Mouse (Mus musculus) 416B (cell line): ENCODE measurements at regions not wholly inside any gene's neighbourhood (a gene's known extent, or its start where the extent isn't known, plus 50 kb on each side); places are given as distances from the start of the nearest gene placed in this dataset.
"Not testable (repeated sequence)": the region's sequence is repeated elsewhere in the genome, so short reads cannot be mapped to it uniquely, and the experiment has no call there.

ENCODE experiments used
- DNase-seq: peaks from one replicate; pipeline ENCODE4 v3.0.0; 2011; ENCODE audit warnings: low read depth

GRCm38 (mm10) chr2:166476953-166477352, 236.7 kb downstream of the Prex1 start:
- no peak for DNase-seq

DNA sequence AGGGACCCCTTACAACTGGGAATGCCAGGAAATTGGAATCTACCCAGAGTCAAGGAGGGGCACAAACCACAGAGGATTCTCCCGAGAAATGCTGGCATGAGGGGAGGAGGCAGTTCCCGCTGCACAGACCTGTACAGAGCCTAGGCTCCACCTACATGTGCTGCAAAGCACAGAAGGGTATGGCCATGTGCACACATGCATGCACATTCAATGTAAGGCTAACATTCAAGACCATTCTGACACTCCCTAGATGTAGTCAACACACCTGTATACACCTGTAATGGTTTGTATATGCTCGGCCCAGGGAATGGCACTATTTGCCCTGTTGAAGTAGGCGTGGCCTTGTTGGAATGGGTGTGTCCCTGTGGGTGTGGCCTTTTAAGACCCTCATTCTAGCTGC, 238.0 kb downstream of the Prex1 start:
- DNase-seq, result no peak

- DNase-seq, result no peak
These were observed 239.0 kb downstream of the Prex1 start for GRCm38 (mm10) chr2:166474601-166475000.

GRCm38 (mm10) chr2:166471257-166471753, 242.3 kb downstream of the Prex1 start:
- no peak for DNase-seq

DNA sequence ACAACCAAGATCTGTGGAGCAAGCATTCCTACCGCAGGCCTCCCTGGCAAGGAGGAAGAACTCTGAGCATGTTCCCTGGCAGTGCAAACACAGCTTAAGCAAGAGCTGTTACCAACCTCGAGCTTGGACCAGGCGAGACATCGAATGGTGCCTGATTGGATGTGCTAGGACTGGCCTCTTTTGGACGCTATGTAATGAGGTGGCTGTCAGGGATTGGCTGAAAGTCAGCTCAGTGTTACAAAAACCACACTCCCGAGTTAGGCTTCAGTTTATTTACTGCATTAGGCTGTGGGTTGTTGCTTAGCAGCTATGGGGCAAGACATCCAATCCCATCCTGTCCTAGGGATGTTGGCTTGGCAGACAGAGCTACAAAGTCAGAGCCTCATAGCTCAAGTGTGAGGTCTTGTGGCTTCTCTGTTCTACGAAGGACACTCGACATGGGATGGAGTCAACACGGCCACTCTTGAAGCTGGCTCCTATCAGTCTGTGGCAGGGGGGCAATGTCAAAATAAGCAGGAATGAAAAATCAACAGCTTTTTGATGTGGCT, 244.5 kb downstream of the Prex1 start:
- DNase-seq, result no peak

GRCm38 (mm10) chr2:166467137-166467536, 246.5 kb downstream of the Prex1 start:
- DNase-seq, result no peak

- no peak for DNase-seq
These were observed 248.1 kb downstream of the Prex1 start for GRCm38 (mm10) chr2:166465531-166465930.

GRCm38 (mm10) chr2:166463539-166463938, 250.1 kb downstream of the Prex1 start:
- no peak for DNase-seq

GRCm38 (mm10) chr2:166461956-166462355, 251.7 kb downstream of the Prex1 start:
- no peak for DNase-seq

DNA sequence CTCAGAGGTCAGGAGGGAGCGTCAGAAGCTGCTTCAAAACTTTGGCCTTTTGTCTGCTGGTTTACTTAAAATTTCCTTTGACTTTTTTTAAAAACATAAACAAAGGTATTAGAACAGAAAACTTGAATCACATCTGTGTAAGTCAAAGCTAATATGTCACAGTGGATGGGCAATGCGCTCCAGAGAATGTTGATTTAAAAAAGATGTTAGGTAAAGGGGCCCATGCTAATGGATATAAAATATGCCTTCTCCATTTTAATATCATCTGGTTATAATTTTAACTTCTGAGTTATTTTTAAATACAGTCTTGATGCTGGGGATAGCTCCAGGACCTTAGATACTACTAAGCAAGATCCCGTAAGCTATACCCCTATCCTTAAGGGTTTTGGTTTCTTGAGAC, 252.5 kb downstream of the Prex1 start:
- no peak for DNase-seq

DNA sequence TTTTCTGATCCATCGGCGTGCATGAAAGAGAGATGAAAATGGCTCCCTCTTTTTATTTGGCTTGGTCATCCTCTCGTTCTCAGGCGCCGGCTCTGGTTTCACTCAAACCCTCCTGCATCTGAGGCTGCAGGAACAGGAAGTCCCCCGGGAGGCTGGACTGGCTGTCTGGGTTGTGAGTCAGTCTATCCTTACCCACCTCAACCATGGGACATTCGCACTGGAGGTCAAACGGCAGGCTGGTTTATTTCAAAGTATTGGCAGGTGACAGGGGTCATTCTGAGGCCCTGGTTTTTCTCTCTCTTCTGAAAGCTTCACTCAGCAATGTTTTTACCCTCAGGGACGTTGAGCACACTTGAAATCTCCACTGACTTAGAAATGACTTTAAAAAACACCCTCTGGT, 253.7 kb downstream of the Prex1 start:
- DNase-seq, result peak; percentile 68

DNA sequence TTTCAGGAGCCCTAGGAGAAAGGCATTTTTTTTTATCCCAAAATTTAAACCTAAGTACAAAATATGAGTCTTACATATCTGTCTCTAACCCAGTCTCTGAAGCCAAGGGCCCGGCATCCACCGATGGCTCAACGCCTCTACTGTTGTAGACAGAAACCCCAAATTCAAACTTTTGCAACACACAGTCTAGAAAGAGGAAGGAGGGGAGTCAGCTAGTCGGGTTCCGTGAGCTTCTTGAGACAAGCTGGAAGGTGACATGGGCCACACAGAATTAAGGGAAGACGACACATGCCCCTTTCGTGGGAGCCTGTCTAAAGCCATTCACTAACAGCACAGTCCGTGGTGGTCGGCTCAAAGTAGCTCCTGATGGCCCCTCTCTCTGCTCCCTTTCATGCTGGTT, 254.7 kb downstream of the Prex1 start:
- DNase-seq, result peak; percentile 25

DNA sequence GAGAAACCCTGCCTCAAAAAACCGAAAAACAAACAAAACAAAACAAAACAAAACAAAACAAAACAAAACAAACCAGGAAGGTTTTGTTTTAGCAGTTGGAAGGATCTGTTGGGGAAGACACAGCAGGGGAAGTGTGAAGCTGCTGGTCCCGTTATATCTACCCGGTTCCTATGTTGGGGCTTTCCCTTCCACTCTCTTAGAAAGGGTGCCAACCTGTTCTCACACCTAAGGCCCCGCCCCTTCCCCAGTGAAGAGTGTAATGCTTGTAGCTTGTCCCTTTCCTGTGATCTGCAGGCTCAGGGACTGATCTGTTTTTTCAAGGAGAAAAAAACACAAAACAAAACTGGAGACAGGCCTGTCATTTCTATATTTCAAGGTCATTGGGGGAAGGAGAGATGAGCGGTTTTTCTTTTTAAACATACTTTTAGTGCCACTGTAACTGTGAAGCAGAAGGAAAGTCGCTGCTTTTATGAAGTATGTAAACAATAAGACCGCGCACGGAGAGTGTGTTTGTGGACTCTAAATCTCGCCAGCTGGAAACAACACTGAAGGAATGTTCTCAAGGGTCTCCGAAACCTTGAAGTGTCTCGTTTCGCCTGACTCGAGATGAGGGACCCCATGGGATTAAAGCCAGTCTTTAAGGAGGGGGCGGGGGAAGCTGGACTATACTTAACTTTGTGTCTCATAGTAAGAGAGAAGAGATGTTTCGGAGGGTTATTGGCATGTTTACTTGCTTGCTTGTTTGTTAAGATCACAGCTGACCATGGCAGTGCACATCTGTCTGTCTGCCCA, 256.1 kb downstream of the Prex1 start:
- DNase-seq, result no peak

GRCm38 (mm10) chr2:166454160-166454888, 259.3 kb downstream of the Prex1 start:
- not testable (repeated sequence) for DNase-seq

DNA sequence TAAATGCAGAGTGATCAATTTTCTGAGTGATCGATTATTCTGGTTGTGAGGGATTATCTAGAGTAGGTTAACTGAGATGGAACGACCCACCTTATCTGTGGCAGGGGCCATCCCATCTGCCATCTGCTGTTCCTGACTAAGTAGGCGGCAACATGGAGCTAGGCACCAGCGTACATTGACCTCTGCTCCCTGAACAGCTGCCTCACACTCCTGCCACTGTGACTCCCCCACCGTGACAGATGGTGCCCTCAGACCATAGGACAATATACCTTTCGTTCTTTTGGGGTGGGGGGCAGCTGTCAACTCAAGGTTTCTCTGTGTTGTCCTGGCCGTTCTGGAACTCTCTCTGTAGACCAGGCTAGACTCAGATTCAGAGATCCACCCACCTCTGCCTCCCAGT, 262.7 kb downstream of the Prex1 start:
- DNase-seq, result no peak

DNA sequence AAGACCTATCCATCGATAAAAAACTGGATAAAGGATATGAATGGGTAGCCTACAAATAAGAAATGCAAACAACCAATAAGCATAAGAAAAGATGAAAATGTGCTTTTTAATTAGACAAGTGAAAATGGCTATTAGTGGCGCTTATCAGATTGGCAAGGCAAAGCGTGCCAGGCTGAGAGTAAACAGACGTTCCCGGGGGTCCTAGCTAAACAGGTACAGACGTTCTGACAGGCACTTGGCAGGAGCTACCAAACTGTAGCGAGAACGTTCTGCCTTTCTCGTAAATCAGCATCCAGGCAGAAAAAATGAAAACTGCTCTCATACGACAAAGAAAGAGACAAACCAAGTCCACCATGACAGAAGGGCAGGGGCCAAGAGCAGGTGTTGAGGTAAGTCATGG, 263.3 kb downstream of the Prex1 start:
- no peak for DNase-seq

- peak; percentile 47 for DNase-seq
These were observed 264.9 kb downstream of the Prex1 start for GRCm38 (mm10) chr2:166448724-166449123.

DNA sequence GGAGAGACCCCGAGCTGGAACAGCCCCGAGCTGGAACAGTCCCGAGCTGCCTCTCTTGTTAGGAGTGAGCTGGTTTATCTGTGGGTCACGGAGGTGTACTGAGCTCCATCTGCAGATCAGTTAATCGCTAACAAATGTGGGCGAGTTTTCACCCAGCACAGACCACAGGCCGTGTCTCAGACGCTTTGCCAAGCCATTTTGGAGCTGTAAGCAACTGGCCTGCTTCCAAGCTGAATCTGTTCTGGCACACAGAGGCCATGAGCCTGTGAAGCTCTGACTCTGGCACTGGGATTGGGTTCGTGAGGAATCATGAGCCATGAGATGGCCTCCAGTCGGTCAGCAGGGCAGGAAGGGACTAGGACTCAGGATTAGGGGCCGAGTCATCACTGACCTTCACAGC, 265.5 kb downstream of the Prex1 start:
- DNase-seq, result peak; percentile 32

GRCm38 (mm10) chr2:166446536-166446935, 267.1 kb downstream of the Prex1 start:
- DNase-seq, result peak; percentile 95

DNA sequence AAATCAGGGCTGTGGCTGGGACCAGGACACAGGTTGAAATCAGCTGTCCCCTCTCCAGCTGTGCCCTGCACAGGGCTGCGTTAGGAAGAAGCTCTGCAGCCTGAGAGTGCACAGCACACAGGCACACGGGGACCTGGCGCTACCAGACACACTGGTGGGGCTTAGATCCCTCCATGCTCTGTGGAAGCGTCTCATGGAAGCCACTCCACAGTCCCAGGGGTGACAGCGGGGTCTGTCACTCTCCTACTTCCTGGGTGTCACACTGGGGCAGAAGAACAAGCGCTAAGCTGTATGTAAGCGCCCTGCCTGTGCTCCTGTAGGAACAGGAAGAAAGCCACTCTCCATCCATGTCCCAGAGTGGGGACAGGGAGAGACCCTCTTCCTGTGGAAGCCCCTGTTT, 267.8 kb downstream of the Prex1 start:
- not testable (repeated sequence) for DNase-seq

- no peak for DNase-seq
These were observed 270.6 kb downstream of the Prex1 start for GRCm38 (mm10) chr2:166442997-166443396.

- DNase-seq, result peak; percentile 52
These were observed 273.5 kb downstream of the Prex1 start for GRCm38 (mm10) chr2:166439847-166440775.
